In the genomic region with DNA sequence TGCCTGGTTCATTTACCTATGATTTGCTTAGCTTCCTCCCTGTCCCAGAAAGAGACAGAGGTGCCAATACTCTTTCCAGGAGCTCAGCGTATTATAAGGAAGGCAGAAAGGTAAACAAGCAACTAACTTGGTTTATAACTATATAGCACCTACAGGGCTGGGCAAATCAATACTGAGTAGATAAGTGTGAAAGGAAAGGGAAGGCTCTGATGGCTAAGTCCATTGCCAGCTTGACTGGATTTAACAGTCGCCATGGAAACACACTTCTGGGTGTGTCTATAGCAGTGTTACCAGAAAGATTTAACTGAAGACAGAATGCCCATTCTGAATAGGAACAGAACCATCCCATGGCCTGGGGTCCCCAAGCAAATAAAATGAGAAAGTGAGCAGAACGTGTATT, we compare ENCODE assay signal across 23 mouse cellular contexts.
"Had no signal": no experiment of that assay in that cellular context is flagged by ENCODE, and none has a peak within 500 bp of the region (broad histone marks: within the 10 kb centered on the region; RNA-seq: fewer than 3 reads in every experiment).

No protein-coding gene starts in this region.

- DNase-seq: gastrocnemius, postnatal 14 days; gastrocnemius, postnatal 36 days; heart, adult 11 months; heart, postnatal 10 days; heart, postnatal 4 days; kidney, adult 18-20 months; kidney, adult 8-10 months; kidney, postnatal 10 days; kidney, postnatal 25 days; kidney, postnatal 4 days; liver had no signal

- H3K27me3 ChIP-seq: heart, embryonic 12.5 days; hindbrain, embryonic 12.5 days; limb, embryonic 12.5 days had no signal

- H3K4me3 ChIP-seq: heart, embryonic 10.5 days; heart, embryonic 12.5 days; hindbrain, embryonic 10.5 days; hindbrain, embryonic 12.5 days; layer of hippocampus, adult 2 months; left cerebral cortex, adult 2 months; limb, embryonic 10.5 days; limb, embryonic 12.5 days had no signal

- H3K27ac ChIP-seq: heart, embryonic 10.5 days; hindbrain, embryonic 10.5 days; hindbrain, embryonic 12.5 days; hindbrain, embryonic 14.5 days; layer of hippocampus, adult 2 months; left cerebral cortex, adult 2 months; limb, embryonic 10.5 days; limb, embryonic 12.5 days had no signal

- ATAC-seq: hindbrain, embryonic 16.5 days; inflammation-experienced regulatory T-cells, adult 6 months had no signal

- H3K9ac ChIP-seq: heart, embryonic 12.5 days; hindbrain, embryonic 12.5 days; hindbrain, embryonic 14.5 days; limb, embryonic 12.5 days had no signal

- H3K9me3 ChIP-seq: heart, embryonic 10.5 days; heart, embryonic 12.5 days; hindbrain, embryonic 10.5 days; hindbrain, embryonic 12.5 days; limb, embryonic 10.5 days; limb, embryonic 12.5 days had no signal

- H3K4me2 ChIP-seq: heart, embryonic 12.5 days; hindbrain, embryonic 12.5 days; hindbrain, embryonic 14.5 days; limb, embryonic 12.5 days; liver, embryonic 11.5 days had no signal

- H3K4me1 ChIP-seq: heart, embryonic 10.5 days; heart, embryonic 12.5 days; hindbrain, embryonic 10.5 days; hindbrain, embryonic 12.5 days; limb, embryonic 10.5 days; limb, embryonic 12.5 days had no signal

- H3K36me3 ChIP-seq: heart, embryonic 10.5 days; heart, embryonic 12.5 days; hindbrain, embryonic 10.5 days; hindbrain, embryonic 12.5 days; limb, embryonic 10.5 days; limb, embryonic 12.5 days had no signal
